Mouse (Mus musculus): Measurements from ENCODE around the gene Nts.
A peak's percentile ranks its signal among the peaks of the same experiment; 100 is the strongest.
"Not testable (repeated sequence)": the region's sequence is repeated elsewhere in the genome, so short reads cannot be mapped to it uniquely, and the experiment has no call there.

Nts gene

DNA sequence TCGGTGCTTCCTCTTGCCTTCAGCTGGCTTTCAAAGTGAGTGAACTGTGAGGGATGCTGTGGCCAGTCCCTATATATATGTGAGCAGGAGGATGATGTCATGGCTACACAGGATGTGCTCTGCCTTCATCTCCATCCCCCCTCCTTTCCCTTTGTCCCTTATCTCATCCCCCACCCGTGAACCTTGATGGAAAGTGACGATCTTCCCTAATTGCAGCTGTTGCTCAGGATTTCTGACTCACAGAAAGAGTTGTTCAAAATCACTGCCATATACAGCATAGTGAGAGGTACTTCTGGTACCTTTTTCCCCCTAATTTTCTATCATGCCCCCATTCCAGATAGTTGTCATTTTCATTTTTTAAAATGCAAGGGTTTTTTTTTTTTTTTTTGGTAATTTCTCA, at the start of gene Nts:
TSS of gene Nts (minus strand) at position 101 of the 400 bp plus-strand sequence.
- no peak for DNase-seq (ENCODE audit: inconsistent age in 2 of 2, low spot score in 1 of 2)

- no peak for DNase-seq (ENCODE audit: inconsistent age in 2 of 2, low spot score in 1 of 2)
Observed at GRCm38 (mm10) chr10:102527901-102528300, 37.6 kb upstream of the Nts start.

- DNase-seq (ENCODE audit: inconsistent age in 2 of 2, low spot score in 1 of 2): no peak
Observed at GRCm38 (mm10) chr10:102514159-102514558, 23.9 kb upstream of the Nts start.

- peak in 1 of 2 experiments; percentile 55 for DNase-seq (ENCODE audit: inconsistent age in 2 of 2, low spot score in 1 of 2)
Observed at GRCm38 (mm10) chr10:102511807-102512461, 21.6 kb upstream of the Nts start, which contains the start of gene Rassf9. Rassf9 (plus strand) TSS chr10:102512222.

- no peak for DNase-seq (ENCODE audit: inconsistent age in 2 of 2, low spot score in 1 of 2)
Observed at GRCm38 (mm10) chr10:102511461-102511806, 21.1 kb upstream of the Nts start.

DNA sequence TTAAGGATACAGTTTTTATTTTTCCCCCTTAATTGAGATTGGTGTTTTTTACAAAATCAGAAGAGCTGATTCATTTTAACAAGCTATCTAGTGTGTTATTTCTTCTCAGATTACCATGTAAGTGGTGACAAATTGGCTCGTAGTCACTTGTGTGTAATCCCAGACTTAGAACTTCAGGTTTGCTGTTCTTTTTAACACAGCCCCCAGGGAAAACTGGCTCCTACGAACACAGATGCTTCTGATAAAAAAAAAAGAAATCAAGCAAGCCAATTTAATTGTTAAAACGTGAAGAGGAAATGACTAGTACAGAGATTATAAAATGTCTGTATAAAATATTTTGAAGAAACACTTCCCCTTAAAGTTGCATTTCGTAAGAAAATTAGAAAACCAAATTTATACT, 17.1 kb upstream of the Nts start:
- DNase-seq (ENCODE audit: inconsistent age in 2 of 2, low spot score in 1 of 2): no peak

- peak in 1 of 2 experiments; percentile 64 for DNase-seq (ENCODE audit: inconsistent age in 2 of 2, low spot score in 1 of 2)
Observed at GRCm38 (mm10) chr10:102498754-102499153, 8.5 kb upstream of the Nts start.

- DNase-seq (ENCODE audit: inconsistent age in 2 of 2, low spot score in 1 of 2): peak; percentile 6 to 65
Observed at GRCm38 (mm10) chr10:102491792-102492191, 1.5 kb upstream of the Nts start.

DNA sequence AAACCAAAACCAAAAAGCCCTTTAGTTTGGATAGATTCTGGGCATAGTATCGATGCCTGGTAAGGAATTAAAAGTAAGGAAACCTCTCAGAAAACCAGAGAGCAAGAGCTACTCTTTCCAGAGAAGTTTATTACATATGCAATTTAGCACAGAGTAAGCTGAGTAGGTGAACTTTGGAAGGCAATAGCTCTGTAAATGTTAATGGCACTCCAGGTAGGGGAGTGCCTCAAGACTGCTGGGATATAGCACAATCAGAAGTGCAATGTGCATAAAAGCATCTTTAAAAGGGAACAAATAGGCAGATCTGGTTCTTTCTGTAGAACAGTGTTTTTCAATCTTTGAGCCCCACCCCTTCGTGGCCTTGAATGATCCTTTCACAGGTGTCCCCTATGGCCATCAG, 20.9 kb downstream of the Nts start:
- no peak for DNase-seq (ENCODE audit: inconsistent age in 2 of 2, low spot score in 1 of 2)

DNA sequence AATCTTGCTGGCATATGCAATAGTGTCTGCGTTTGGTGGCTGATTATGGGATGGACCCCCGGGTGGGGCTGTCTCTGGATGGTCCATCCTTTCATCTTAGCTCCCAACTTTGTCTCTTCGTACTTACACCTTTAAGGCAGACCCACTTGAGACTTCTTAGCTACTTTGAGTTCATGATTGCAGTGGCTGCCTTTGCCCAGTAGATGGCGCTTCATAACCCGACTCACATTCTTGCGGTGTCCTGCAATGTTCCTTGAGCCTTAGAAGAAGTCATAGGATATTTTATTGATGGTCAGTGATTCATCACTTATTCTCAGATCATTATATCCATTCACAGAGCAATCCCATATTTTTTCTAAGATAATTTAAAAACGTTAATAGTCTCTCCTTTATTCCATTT, 38.5 kb downstream of the Nts start:
- DNase-seq (ENCODE audit: inconsistent age in 2 of 2, low spot score in 1 of 2): peak; percentile 7 to 48

- DNase-seq (ENCODE audit: inconsistent age in 2 of 2, low spot score in 1 of 2): peak in 1 of 2 experiments; percentile 77
Observed at GRCm38 (mm10) chr10:102449449-102449848, 40.8 kb downstream of the Nts start.

DNA sequence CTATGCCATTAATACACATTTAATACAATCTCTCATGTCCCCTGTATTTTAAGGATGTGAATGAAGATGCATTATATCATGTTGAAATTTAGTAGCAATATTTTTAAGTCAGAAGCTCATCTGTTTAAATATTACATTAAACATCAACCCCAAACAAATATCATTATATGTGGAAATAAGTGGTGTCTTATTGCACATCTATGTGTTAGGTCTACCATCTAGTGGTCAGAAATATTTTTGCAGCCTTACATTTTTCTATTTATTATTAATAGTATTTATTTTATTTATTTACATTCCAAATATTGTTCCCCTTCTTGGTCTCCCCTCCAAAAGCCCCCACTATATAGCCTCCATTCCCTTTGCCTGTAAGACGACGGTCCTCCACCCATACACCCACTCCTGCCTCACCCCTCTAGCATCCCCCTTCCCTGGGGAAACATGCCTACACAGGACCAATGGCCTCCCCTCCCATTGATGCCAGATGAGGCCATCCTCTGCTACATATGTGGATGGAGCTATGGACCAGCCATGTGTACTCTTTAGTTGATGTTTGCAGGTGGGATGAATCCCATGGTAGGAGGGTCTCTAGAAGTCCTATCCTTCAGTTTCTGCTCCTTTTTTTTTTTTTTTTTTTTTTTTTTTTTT, 45.3 kb downstream of the Nts start:
- DNase-seq (ENCODE audit: inconsistent age in 2 of 2, low spot score in 1 of 2): no peak

DNA sequence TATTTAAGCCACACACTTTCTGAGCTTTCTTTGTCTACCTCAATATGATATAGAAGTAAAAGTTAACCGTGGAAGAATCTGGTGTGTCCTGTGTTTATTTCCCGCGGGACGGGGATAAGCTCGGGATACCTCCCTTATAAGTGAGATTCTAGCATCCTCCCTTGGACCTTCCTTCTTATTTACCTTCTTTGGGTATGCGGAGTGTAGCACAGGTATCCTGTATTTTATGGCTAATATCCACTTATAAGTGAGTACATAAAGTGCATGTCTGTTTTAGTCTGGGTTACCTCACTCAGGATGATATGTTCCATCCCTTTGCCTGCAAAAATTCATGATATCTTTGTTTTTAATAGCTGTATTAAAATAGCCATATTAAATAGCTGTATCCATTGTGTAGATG, 54.8 kb downstream of the Nts start:
- not testable (repeated sequence) for DNase-seq (ENCODE audit: inconsistent age in 2 of 2, low spot score in 1 of 2)

DNA sequence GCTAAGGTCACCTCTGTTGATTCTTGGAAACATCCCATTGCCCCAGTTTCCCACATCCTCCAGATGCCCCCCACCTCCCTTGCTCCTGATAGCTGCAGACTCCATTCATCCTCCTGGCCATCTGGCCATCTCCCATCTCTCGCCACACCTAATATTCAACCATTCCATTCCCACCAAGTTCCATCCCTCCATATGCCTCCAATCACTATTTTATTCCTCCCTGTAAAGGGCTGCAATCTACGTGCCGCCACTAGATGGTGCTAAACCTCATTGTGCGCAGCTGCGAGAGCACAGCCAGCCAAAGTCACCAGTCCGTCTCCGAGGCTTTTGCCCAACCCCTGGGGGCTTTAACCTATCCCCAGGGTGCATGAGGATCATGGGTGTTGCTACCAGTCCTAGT, 55.2 kb downstream of the Nts start:
- peak; percentile 8 to 62 for DNase-seq (ENCODE audit: inconsistent age in 2 of 2, low spot score in 1 of 2)
